Mouse (Mus musculus): ENCODE data around the gene Cxcr5.

Cxcr5 gene

GRCm38 (mm10) chr9:44492631-44493461 is 68.8 kb downstream of the Cxcr5 start:
- peak in 1 of 2 experiments; percentile 49 for DNase-seq

DNA sequence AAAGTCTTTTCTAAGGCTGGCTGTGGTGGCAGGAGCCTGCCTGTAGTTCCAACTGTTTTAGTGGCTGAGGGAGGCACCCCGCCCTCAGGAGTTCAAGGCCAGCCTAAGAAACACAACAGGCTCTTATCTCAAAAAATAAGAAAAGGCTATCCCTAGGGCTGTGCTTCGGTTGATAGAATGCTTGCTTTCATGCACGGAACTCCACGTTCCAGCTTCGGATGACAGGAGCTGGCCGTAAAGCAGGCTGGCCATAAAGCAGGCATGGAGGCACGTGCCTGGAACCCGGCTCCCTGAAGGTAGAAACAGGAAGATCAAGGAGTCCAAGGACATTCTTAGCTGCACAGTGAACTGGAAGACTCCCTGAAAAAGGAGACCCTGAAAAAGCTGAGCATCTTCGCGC is 70.3 kb downstream of the Cxcr5 start:
- no peak for DNase-seq

GRCm38 (mm10) chr9:44490086-44490967 is 71.3 kb downstream of the Cxcr5 start:
- DNase-seq, result no peak

GRCm38 (mm10) chr9:44489651-44490085 is 72.0 kb downstream of the Cxcr5 start:
- no peak for DNase-seq

- DNase-seq, result peak in 1 of 2 experiments; percentile 20
Measured at GRCm38 (mm10) chr9:44488855-44489381, 72.8 kb downstream of the Cxcr5 start.

GRCm38 (mm10) chr9:44488416-44488815 is 73.3 kb downstream of the Cxcr5 start:
- no peak for DNase-seq

- DNase-seq, result no peak
Measured at GRCm38 (mm10) chr9:44487441-44487840, 74.2 kb downstream of the Cxcr5 start.

DNA sequence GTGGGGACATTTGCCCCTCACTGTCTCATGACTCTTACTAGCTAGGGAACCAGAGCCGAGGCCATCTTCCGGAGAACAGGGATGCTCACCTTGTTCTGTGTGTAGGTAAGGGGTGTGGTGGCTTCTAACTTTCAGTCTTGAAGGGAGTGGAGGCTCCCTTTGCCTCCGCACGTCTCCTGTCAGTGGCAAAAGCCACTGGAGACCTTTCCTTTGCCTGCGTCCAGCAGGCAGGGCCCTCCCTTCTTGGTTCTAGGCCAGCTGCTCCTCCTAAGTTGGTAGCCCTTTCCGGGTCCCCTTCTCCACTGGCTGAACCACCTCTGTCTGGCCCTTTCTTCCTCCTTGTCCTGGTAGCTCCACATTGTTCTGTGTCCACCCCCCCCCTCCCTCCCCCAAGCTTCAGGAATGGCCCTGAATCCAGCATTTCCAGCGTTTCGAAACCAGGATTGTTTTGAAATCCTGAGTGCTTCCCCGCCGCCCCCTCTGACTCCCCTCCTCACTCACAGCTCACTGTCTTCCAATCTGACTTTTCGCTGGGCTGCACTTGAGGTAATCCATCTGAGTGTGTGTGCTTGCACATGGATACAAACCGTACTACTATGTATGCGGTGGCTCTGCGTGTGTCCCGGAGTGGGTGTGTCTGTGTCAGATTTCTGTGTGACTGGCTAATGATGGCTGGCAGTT is 74.8 kb downstream of the Cxcr5 start:
- DNase-seq, result no peak

- no peak for DNase-seq
Measured at GRCm38 (mm10) chr9:44486335-44486734, 75.3 kb downstream of the Cxcr5 start.

GRCm38 (mm10) chr9:44485516-44486161 is 76.0 kb downstream of the Cxcr5 start:
- DNase-seq, result no peak

DNA sequence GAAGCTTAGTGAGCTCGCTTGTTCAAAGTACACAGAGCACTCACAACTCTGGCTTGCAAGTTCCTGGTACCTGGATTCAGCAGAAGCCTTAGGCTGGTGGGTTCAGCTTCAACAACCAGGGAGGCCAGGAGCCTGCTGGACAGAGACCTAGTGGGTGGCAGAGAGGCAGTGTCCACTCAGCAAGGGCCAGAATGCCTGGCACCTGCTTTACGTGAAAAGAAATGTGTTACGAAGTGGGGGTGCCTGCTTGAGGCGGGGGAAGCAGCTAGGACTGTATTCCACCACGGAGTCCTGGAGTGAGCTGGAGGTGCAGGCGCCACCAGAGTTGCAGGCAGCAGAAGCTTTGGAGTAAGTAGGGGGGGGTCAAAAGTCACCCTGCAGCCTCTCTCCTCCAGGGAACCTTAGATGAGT is 76.6 kb downstream of the Cxcr5 start:
- DNase-seq, result no peak

- DNase-seq, result no peak
Measured at GRCm38 (mm10) chr9:44484311-44485104, 77.2 kb downstream of the Cxcr5 start.

GRCm38 (mm10) chr9:44483510-44484044 is 78.1 kb downstream of the Cxcr5 start:
- peak; percentile 26 to 53 for DNase-seq

GRCm38 (mm10) chr9:44483041-44483509 is 78.6 kb downstream of the Cxcr5 start:
- peak in 1 of 2 experiments; percentile 24 for DNase-seq

DNA sequence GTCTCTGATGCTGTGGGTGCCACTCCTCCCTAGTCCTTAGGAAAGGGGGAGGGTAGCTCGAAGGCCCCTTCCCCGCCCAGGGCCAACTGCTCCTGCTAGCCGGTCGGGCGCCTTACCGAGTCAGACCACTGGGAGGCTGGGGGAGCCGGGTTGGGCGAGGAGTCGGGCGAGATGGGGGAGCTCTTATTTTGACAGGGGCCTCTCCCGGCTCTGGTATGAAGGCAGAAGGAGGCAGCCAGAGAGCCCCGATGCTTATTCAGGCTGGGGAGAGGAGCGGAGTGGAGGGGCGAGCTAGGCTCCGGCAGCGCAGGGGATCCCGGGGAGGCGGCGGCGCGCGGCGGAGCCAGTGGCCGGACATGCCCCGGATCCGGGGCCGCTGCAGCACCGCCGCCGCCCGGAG is 79.1 kb downstream of the Cxcr5 start, which contains the start of gene Bcl9l:
TSS of gene Bcl9l (plus strand) at position 274 of the 400 bp plus-strand sequence.
- DNase-seq, result peak; percentile 74 to 82

DNA sequence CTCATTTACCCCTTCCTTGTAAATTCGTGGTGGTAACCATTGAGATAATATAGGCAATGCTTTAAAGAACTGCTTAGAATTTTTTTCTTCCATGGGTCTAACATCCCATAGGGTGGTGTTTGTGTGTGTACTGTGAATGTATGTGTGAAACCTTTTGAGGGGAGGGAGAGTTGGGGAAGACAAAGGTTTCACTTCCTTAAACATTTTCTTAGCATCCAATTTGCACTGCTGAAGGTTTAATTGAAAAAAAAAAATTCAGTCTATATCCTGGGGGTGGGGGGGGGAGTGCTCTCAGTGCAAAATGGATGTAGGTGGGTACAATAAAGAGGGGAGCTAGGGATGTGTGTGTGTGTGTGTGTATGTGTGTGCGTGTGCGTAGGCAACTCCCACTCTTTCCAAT is 79.6 kb downstream of the Cxcr5 start:
- no peak for DNase-seq

GRCm38 (mm10) chr9:44479628-44480428 is 81.8 kb downstream of the Cxcr5 start:
- DNase-seq, result peak; percentile 60 to 77

DNA sequence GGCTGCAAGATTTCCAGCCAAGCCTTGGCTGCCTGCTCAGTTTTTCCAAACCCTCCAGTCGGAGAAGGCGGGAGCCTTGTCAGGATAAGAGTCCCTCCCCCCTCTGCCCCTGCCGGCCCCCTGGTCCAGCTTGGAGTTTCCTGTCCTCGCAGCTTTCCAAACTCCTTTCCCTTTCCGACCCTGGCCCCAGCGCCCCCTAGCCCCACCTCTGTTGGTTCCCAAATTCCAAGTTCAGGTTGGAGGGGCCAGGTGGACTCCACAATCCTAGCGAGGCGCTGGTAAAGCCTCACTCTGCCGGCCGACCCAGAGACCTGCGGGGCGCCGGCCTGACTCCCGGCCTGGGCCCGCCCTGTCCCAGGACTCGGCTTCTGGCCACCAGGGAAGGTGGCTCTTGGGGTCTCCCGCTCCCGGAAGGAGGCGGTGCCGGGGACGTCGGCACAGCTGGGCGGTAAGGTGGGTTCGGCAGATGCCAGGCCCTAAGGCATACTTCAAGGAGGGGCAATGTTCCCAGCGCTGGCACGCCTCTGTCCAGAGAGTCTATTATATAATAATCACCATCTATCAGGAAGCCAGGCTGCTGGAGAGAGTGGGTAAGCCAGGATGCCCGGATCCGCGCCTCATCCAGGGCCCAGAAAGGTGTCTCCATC is 82.6 kb downstream of the Cxcr5 start:
- peak in 1 of 2 experiments; percentile 54 for DNase-seq

DNA sequence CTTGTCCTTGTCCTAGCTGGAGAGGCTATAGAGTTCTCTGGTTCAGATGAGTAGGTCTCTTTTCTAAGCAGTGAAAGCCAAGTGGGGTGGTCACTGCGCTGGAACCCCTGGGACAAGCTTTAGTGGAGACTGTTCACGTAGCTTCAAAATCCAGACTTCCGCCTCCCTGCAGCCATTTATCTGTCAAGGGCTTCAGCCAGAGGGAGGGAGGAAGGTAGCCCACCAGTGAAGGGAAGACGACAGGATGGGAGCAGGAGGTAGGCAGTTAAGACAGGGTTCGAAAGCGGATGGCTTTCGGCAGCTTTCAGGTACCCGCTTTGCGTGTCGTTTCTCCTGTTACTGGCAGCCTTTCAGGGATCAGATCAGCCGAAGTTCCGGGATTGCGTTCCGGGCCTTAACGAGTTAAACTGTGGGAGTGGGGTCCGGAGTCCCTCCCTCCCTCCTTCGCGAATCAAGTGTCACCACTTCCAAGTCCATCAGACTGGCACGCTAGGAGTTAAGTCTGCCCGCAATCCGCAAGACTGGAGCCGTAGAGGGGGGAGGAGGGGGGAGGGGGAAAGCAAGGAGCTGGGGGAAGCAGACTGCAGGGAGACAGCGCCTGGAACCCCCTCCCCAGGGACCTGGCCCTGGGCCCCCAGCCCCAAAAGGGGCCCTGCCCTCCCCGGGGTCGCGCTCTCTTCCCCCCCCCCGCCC is 83.3 kb downstream of the Cxcr5 start:
- no peak for DNase-seq

Data from spleen, adult 18-20 months (tissue).